Mouse (Mus musculus): ENCODE results near the gene Noct.
"Not testable (repeated sequence)": the region's sequence is repeated elsewhere in the genome, so short reads cannot be mapped to it uniquely, and the experiment has no call there.

Noct gene

GRCm38 (mm10) chr3:51224363-51225225, at the start of gene Noct:
Gene Noct (plus strand): TSS chr3:51224447.
- peak; percentile 91 for DNase-seq

GRCm38 (mm10) chr3:51178158-51178557, 46.1 kb upstream of the Noct start:
- DNase-seq: no peak

GRCm38 (mm10) chr3:51179460-51180146, 44.6 kb upstream of the Noct start:
- DNase-seq: no peak

GRCm38 (mm10) chr3:51180341-51180940, 43.8 kb upstream of the Noct start:
- no peak for DNase-seq

- DNase-seq: no peak
These were observed 41.8 kb upstream of the Noct start for GRCm38 (mm10) chr3:51182455-51182854.

GRCm38 (mm10) chr3:51183508-51183907, 40.7 kb upstream of the Noct start:
- not testable (repeated sequence) for DNase-seq

- DNase-seq: not testable (repeated sequence)
These were observed 40.3 kb upstream of the Noct start for GRCm38 (mm10) chr3:51183967-51184366.

GRCm38 (mm10) chr3:51184715-51185114, 39.5 kb upstream of the Noct start:
- peak; percentile 89 for DNase-seq

- peak; percentile 82 for DNase-seq
These were observed 38.8 kb upstream of the Noct start for GRCm38 (mm10) chr3:51185406-51185805.

GRCm38 (mm10) chr3:51194075-51194474, 30.2 kb upstream of the Noct start:
- DNase-seq: no peak

GRCm38 (mm10) chr3:51195321-51195720, 28.9 kb upstream of the Noct start:
- no peak for DNase-seq

GRCm38 (mm10) chr3:51195736-51196135, 28.5 kb upstream of the Noct start:
- DNase-seq: no peak

- DNase-seq: no peak
These were observed 27.5 kb upstream of the Noct start for GRCm38 (mm10) chr3:51196724-51197111.

- peak; percentile 46 for DNase-seq
These were observed 27.0 kb upstream of the Noct start for GRCm38 (mm10) chr3:51197112-51197731.

GRCm38 (mm10) chr3:51198291-51198690, 26.0 kb upstream of the Noct start:
- DNase-seq: no peak

GRCm38 (mm10) chr3:51199130-51199529, 25.1 kb upstream of the Noct start:
- DNase-seq: no peak

GRCm38 (mm10) chr3:51200311-51200710, 23.9 kb upstream of the Noct start:
- peak; percentile 63 for DNase-seq

GRCm38 (mm10) chr3:51200894-51201293, 23.4 kb upstream of the Noct start:
- no peak for DNase-seq

GRCm38 (mm10) chr3:51201986-51202385, 22.3 kb upstream of the Noct start:
- DNase-seq: no peak

- peak; percentile 90 for DNase-seq
These were observed 21.7 kb upstream of the Noct start for GRCm38 (mm10) chr3:51202491-51202987.

- no peak for DNase-seq
These were observed 20.3 kb upstream of the Noct start for GRCm38 (mm10) chr3:51203906-51204305.

GRCm38 (mm10) chr3:51204441-51204840, 19.8 kb upstream of the Noct start:
- DNase-seq: no peak

GRCm38 (mm10) chr3:51204897-51205296, 19.4 kb upstream of the Noct start:
- no peak for DNase-seq
